Mouse (Mus musculus): ENCODE results near the gene Jmjd1c. TPM values are rescaled to one million over a fixed set of nuclear protein-coding genes. Genes with fewer than 3 reads are reported as not detected.

Gene Jmjd1c
- polyA plus RNA-seq, 1 experiment from 2014 or later = 35.1 TPM

- H3K27me3 ChIP-seq (replicated peaks; ENCODE audit: control insufficient read depth, insufficient read depth, low read length) = no peaks in the 10 kb centered on the region
- H3K4me1 ChIP-seq (ENCODE audit: control insufficient read depth, insufficient read depth, low read length) = peaks cover 12% of the 10 kb centered on the region
- peak overlapping the region; percentile 94 for H3K9ac ChIP-seq (ENCODE audit: low read length)
- ATAC-seq (peak; percentile 77), DNase-seq (ENCODE audit: low spot score) (peak; percentile 88)
- peak overlapping the region; percentile 89 for H3K4me3 ChIP-seq (ENCODE audit: low read depth, low read length)
- 1% methylated on average over 50 of the region's 50 CpGs for WGBS
- H3K36me3 ChIP-seq (ENCODE audit: control insufficient read depth, insufficient read depth, low read length) = no peaks in the 10 kb centered on the region
- no peaks in the 10 kb centered on the region for H3K9me3 ChIP-seq (replicated peaks; ENCODE audit: control insufficient read depth, low read length)
- H3K27ac ChIP-seq (ENCODE audit: low read depth, low read length) = peak overlapping the region; percentile 92
- peak overlapping the region; percentile 82 for H3K4me2 ChIP-seq (ENCODE audit: low read length)
Observed at GRCm38 (mm10) chr10:67126061-67126858, 30.3 kb downstream of the Jmjd1c start.

DNA sequence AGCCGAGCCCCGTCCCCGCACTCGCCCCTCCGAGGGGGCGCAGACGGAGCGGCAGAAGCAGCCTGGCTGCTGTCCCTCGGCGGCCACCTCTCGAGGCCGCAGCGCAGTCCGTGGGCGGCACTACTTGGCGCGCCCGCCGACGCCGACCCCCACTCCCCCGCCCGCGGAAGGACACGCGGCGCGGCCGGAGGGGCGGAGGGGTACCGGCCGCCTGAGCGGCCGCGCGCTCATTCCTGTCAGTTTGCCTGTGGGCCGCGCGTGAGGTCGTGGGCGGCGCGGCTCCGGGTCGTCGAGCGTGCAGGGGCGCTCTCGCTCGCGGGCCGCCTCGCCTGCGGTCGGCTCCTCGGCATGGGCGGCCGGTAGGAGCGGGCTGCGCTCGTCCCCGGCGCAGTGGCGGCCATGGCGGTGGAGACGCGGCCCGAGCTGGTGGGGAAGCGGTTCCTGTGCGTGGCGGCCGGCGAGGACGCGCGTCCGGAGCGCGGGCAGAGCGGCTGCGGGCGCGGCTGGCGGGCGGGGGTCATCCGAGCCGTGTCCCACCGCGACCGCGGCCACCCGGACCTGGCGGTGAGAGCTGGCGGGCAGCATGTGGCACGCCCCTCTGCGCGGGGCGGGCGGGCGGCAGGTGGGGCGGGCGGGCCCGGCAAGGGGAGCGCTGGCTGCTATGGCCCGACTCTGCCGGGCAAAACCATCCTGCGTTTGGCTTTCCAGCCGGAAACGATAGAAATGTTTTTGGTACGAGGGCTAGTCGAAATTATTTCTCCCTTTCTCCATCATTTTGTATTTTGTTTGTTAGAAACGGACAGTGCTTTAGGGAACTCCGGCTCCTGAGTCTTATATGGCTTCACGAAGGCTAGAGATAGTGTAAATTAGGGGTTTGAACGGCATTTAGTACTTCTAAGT lies 31.2 kb downstream of the Jmjd1c start:
- ATAC-seq (peak; percentile 78), DNase-seq (ENCODE audit: low spot score) (peak; percentile 66)
- under 1% methylated on average over 83 of the region's 115 CpGs for WGBS
- Histone ChIP-seq H3K36me3 (ENCODE audit: control insufficient read depth, insufficient read depth, low read length) (no peaks in the 10 kb centered on the region), H3K9ac (ENCODE audit: low read length) (peak overlapping the region; percentile 94), H3K4me2 (ENCODE audit: low read length) (peak overlapping the region; percentile 82), H3K27ac (ENCODE audit: low read depth, low read length) (peak overlapping the region; percentile 92), H3K9me3 (replicated peaks; ENCODE audit: control insufficient read depth, low read length) (no peaks in the 10 kb centered on the region), H3K4me3 (ENCODE audit: low read depth, low read length) (peak overlapping the region; percentile 89), H3K4me1 (ENCODE audit: control insufficient read depth, insufficient read depth, low read length) (peaks cover 5% of the 10 kb centered on the region; the same call in 1 of the 2 replicates), H3K27me3 (replicated peaks; ENCODE audit: control insufficient read depth, insufficient read depth, low read length) (no peaks in the 10 kb centered on the region)

GRCm38 (mm10) chr10:67129531-67129930 lies 33.6 kb downstream of the Jmjd1c start:
- Histone ChIP-seq H3K27me3 (replicated peaks; ENCODE audit: control insufficient read depth, insufficient read depth, low read length) (no peaks in the 10 kb centered on the region), H3K36me3 (ENCODE audit: control insufficient read depth, insufficient read depth, low read length) (no peaks in the 10 kb centered on the region), H3K4me1 (ENCODE audit: control insufficient read depth, insufficient read depth, low read length) (peaks cover 5% of the 10 kb centered on the region; the same call in 1 of the 2 replicates), H3K9ac (ENCODE audit: low read length) (no peak overlapping the region), H3K4me3 (ENCODE audit: low read depth, low read length) (no peak overlapping the region), H3K9me3 (replicated peaks; ENCODE audit: control insufficient read depth, low read length) (no peaks in the 10 kb centered on the region), H3K4me2 (ENCODE audit: low read length) (no peak overlapping the region), H3K27ac (ENCODE audit: low read depth, low read length) (no peak overlapping the region)
- DNase-seq (ENCODE audit: low spot score) (no peak), ATAC-seq (no peak)
- WGBS = 44% methylated on average over 1 of the region's 1 CpGs

DNA sequence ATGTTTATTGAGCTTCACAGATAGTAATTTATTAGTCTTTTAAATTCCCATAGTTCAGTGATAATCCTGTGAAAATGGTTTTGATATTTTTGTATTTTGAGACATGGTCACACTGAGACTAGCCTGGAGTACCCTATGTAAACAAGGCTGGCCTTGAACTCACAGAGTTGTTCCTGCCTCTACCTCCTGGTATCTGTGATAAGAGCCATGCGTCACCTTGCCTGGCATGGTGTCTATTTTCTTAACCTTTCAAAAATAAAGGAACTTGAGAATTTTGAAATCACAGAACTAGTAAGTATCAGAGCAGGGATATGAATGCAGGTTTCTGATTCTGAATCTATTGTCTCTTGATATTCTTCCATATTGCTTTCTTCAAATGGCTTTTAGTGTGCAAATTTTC lies 35.8 kb downstream of the Jmjd1c start:
- Histone ChIP-seq H3K9ac (ENCODE audit: low read length) (no peak overlapping the region), H3K4me1 (ENCODE audit: control insufficient read depth, insufficient read depth, low read length) (peaks cover 2% of the 10 kb centered on the region; the same call in 1 of the 2 replicates), H3K4me3 (ENCODE audit: low read depth, low read length) (no peak overlapping the region), H3K27ac (ENCODE audit: low read depth, low read length) (no peak overlapping the region), H3K4me2 (ENCODE audit: low read length) (no peak overlapping the region), H3K27me3 (replicated peaks; ENCODE audit: control insufficient read depth, insufficient read depth, low read length) (no peaks in the 10 kb centered on the region), H3K9me3 (replicated peaks; ENCODE audit: control insufficient read depth, low read length) (no peaks in the 10 kb centered on the region), H3K36me3 (ENCODE audit: control insufficient read depth, insufficient read depth, low read length) (no peaks in the 10 kb centered on the region)
- 88% methylated on average over 1 of the region's 1 CpGs for WGBS
- no peak for DNase-seq (ENCODE audit: low spot score)
- ATAC-seq = no peak

- DNase-seq (ENCODE audit: low spot score) = no peak
- ATAC-seq = no peak
- no peak overlapping the region for H3K9ac ChIP-seq (ENCODE audit: low read length)
- no peak overlapping the region for H3K4me3 ChIP-seq (ENCODE audit: low read depth, low read length)
- H3K4me2 ChIP-seq (ENCODE audit: low read length) = no peak overlapping the region
- H3K27me3 ChIP-seq (replicated peaks; ENCODE audit: control insufficient read depth, insufficient read depth, low read length) = no peaks in the 10 kb centered on the region
- H3K9me3 ChIP-seq (replicated peaks; ENCODE audit: control insufficient read depth, low read length) = no peaks in the 10 kb centered on the region
- 0 out of 2 replicates have a peak, but pooled peaks cover 2% of the 10 kb centered on the region for H3K4me1 ChIP-seq (ENCODE audit: control insufficient read depth, insufficient read depth, low read length)
- H3K27ac ChIP-seq (ENCODE audit: low read depth, low read length) = no peak overlapping the region
- H3K36me3 ChIP-seq (ENCODE audit: control insufficient read depth, insufficient read depth, low read length) = no peaks in the 10 kb centered on the region
- WGBS = 91% methylated on average over 2 of the region's 2 CpGs
Observed at GRCm38 (mm10) chr10:67134322-67134721, 38.4 kb downstream of the Jmjd1c start.

DNA sequence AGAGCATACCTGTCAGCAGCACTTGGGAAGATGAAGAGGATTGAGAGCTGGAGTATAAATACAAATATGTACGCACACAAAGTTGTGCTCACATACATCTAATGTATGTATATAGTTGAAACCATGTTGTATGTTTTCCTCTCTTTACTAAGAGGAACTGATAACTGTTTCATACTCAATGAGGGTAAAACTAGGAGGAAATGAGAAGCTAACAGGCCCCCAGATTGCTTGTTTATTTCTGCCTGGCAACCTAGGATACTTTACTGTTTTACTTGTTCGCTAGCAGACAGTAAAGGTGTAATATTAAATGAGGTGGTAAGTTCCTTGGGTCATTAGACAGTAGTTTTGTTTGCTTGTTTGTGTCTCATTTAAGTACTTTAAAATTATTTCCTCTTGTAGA lies 41.5 kb downstream of the Jmjd1c start:
- Histone ChIP-seq H3K4me1 (ENCODE audit: control insufficient read depth, insufficient read depth, low read length) (no peaks in the 10 kb centered on the region), H3K9me3 (replicated peaks; ENCODE audit: control insufficient read depth, low read length) (no peaks in the 10 kb centered on the region), H3K27ac (ENCODE audit: low read depth, low read length) (no peak overlapping the region), H3K27me3 (replicated peaks; ENCODE audit: control insufficient read depth, insufficient read depth, low read length) (no peaks in the 10 kb centered on the region), H3K4me3 (ENCODE audit: low read depth, low read length) (no peak overlapping the region), H3K4me2 (ENCODE audit: low read length) (no peak overlapping the region), H3K36me3 (ENCODE audit: control insufficient read depth, insufficient read depth, low read length) (no peaks in the 10 kb centered on the region), H3K9ac (ENCODE audit: low read length) (no peak overlapping the region)
- 95% methylated on average over 2 of the region's 2 CpGs for WGBS
- DNase-seq (ENCODE audit: low spot score) (no peak), ATAC-seq (no peak)

- DNase-seq (ENCODE audit: low spot score) = peak; percentile 21
- Histone ChIP-seq H3K4me2 (ENCODE audit: low read length) (no peak overlapping the region), H3K36me3 (ENCODE audit: control insufficient read depth, insufficient read depth, low read length) (no peaks in the 10 kb centered on the region), H3K9me3 (replicated peaks; ENCODE audit: control insufficient read depth, low read length) (no peaks in the 10 kb centered on the region), H3K27me3 (replicated peaks; ENCODE audit: control insufficient read depth, insufficient read depth, low read length) (no peaks in the 10 kb centered on the region), H3K9ac (ENCODE audit: low read length) (no peak overlapping the region), H3K4me1 (ENCODE audit: control insufficient read depth, insufficient read depth, low read length) (no peaks in the 10 kb centered on the region), H3K4me3 (ENCODE audit: low read depth, low read length) (no peak overlapping the region), H3K27ac (ENCODE audit: low read depth, low read length) (no peak overlapping the region)
- ATAC-seq = no peak
Observed at GRCm38 (mm10) chr10:67143661-67144060, 47.7 kb downstream of the Jmjd1c start.

DNA sequence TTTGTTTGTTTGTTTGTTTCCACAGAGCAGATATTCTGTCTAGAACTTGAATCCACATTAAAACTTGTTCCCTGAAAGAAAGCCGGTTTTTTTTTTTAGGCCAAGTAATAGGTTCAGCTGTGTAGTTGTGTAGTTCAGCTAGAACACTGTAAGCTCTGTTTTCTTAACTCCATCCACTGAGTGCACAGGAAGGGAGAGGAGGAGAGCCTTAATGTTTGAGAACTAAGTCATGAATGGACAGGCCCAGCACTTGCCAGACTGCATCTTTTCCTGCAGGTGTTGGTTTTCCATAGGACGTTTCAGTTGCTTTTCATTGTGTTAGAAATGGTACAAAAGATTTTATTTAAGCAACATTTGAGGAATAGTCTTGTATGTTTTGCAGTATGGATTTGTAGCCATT lies 48.3 kb downstream of the Jmjd1c start:
- DNase-seq (ENCODE audit: low spot score) = no peak
- Histone ChIP-seq H3K4me1 (ENCODE audit: control insufficient read depth, insufficient read depth, low read length) (no peaks in the 10 kb centered on the region), H3K27me3 (replicated peaks; ENCODE audit: control insufficient read depth, insufficient read depth, low read length) (no peaks in the 10 kb centered on the region), H3K9me3 (replicated peaks; ENCODE audit: control insufficient read depth, low read length) (no peaks in the 10 kb centered on the region), H3K9ac (ENCODE audit: low read length) (no peak overlapping the region), H3K36me3 (ENCODE audit: control insufficient read depth, insufficient read depth, low read length) (no peaks in the 10 kb centered on the region), H3K4me2 (ENCODE audit: low read length) (no peak overlapping the region), H3K4me3 (ENCODE audit: low read depth, low read length) (no peak overlapping the region), H3K27ac (ENCODE audit: low read depth, low read length) (no peak overlapping the region)
- WGBS = 66% methylated on average over 2 of the region's 2 CpGs
- ATAC-seq = no peak
